Mouse (Mus musculus): Measurements from ENCODE around the gene Lrrtm4. TPM values are rescaled to one million over a fixed set of nuclear protein-coding genes. Genes with fewer than 3 reads are reported as not detected.

Lrrtm4 gene
- total RNA-seq, 1 experiment: not detected

DNA sequence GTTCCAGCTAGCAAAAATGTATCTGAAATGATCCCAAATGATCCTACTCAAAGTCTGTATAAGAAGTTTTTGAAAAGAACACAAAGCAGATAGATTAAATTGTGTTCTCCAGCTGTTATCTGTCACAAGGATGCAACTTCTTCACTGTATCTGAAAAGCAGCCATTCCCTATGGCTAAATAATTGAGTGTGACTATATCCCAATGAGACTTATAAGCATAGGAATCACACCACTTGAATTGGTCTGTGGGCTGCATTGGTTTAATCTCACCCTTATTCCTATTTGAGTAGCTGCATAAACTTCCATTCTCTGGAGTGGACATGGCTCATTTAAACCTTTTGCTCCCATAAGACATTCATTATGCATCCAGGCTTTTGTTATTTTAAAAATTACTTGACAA lies 245.9 kb downstream of the Lrrtm4 start:
- in situ Hi-C loops (cut with MboI; ENCODE audit: low sequenced_read_pairs in 2 of 2, unreplicated experiment in 2 of 2): no loop called here
- Histone ChIP-seq H3K27ac (ENCODE audit: insufficient read depth, low read depth, low read length, poor library complexity, severe bottlenecking) (no peak overlapping the region), H3K36me3 (ENCODE audit: control insufficient read depth, insufficient read depth, low read length, poor library complexity, severe bottlenecking) (no peaks in the 10 kb centered on the region), H3K9ac (ENCODE audit: insufficient read depth, low read depth, low read length, poor library complexity, severe bottlenecking) (no peak overlapping the region), H3K4me1 (ENCODE audit: control insufficient read depth in 2 of 2, insufficient read depth in 2 of 2, low read length in 2 of 2, poor library complexity in 1 of 2) (no peaks in the 10 kb centered on the region), H3K9me3 (ENCODE audit: control insufficient read depth, insufficient read depth, low read depth, low read length) (no peaks in the 10 kb centered on the region), H3K4me3 (ENCODE audit: insufficient read depth in 1 of 2, low read depth in 1 of 2, low read length in 2 of 2, poor library complexity in 1 of 2, severe bottlenecking in 1 of 2) (no peak overlapping the region)
- DNase-seq (ENCODE audit: low read depth, low spot score): no peak
- TF ChIP-seq ZC3H11A (IDR thresholded peaks at IDR 0.05; ENCODE audit: borderline replicate concordance, low read depth, low read length) (no peak), CHD2 (IDR thresholded peaks at IDR 0.05; ENCODE audit: low read depth, low read length) (no peak), ZNF384 (IDR thresholded peaks at IDR 0.05; ENCODE audit: low read depth, low read length) (no peak), HCFC1 (IDR thresholded peaks at IDR 0.05; ENCODE audit: borderline replicate concordance, insufficient read depth, low read length) (no peak), MAFK (IDR thresholded peaks at IDR 0.05; ENCODE audit: insufficient read depth, low read depth, low read length) (no peak)

- H3K36me3 ChIP-seq (ENCODE audit: control insufficient read depth, insufficient read depth, low read length, poor library complexity, severe bottlenecking): no peaks in the 10 kb centered on the region
- H3K9ac ChIP-seq (ENCODE audit: insufficient read depth, low read depth, low read length, poor library complexity, severe bottlenecking): no peak overlapping the region
- in situ Hi-C loops (cut with MboI; ENCODE audit: low sequenced_read_pairs in 2 of 2, unreplicated experiment in 2 of 2): no loop called here
- DNase-seq (ENCODE audit: low read depth, low spot score): no peak
- H3K27ac ChIP-seq (ENCODE audit: insufficient read depth, low read depth, low read length, poor library complexity, severe bottlenecking): no peak overlapping the region
- no peaks in the 10 kb centered on the region for H3K4me1 ChIP-seq (ENCODE audit: control insufficient read depth in 2 of 2, insufficient read depth in 2 of 2, low read length in 2 of 2, poor library complexity in 1 of 2)
- H3K9me3 ChIP-seq (ENCODE audit: control insufficient read depth, insufficient read depth, low read depth, low read length): no peaks in the 10 kb centered on the region
- no peak for TF ChIP-seq ZC3H11A (IDR thresholded peaks at IDR 0.05; ENCODE audit: borderline replicate concordance, low read depth, low read length)
- TF ChIP-seq MAFK (IDR thresholded peaks at IDR 0.05; ENCODE audit: insufficient read depth, low read depth, low read length): no peak
- no peak for TF ChIP-seq CHD2 (IDR thresholded peaks at IDR 0.05; ENCODE audit: low read depth, low read length)
- TF ChIP-seq HCFC1 (IDR thresholded peaks at IDR 0.05; ENCODE audit: borderline replicate concordance, insufficient read depth, low read length): no peak
- no peak for TF ChIP-seq ZNF384 (IDR thresholded peaks at IDR 0.05; ENCODE audit: low read depth, low read length)
- H3K4me3 ChIP-seq (ENCODE audit: insufficient read depth in 1 of 2, low read depth in 1 of 2, low read length in 2 of 2, poor library complexity in 1 of 2, severe bottlenecking in 1 of 2): no peak overlapping the region
These were observed 247.1 kb downstream of the Lrrtm4 start for GRCm38 (mm10) chr6:80265746-80266145.

GRCm38 (mm10) chr6:80286968-80287367 lies 268.3 kb downstream of the Lrrtm4 start:
- in situ Hi-C loops (cut with MboI; ENCODE audit: low sequenced_read_pairs in 2 of 2, unreplicated experiment in 2 of 2): no loop called here
- Histone ChIP-seq H3K36me3 (ENCODE audit: control insufficient read depth, insufficient read depth, low read length, poor library complexity, severe bottlenecking) (no peaks in the 10 kb centered on the region), H3K9me3 (ENCODE audit: control insufficient read depth, insufficient read depth, low read depth, low read length) (no peaks in the 10 kb centered on the region), H3K4me3 (ENCODE audit: insufficient read depth in 1 of 2, low read depth in 1 of 2, low read length in 2 of 2, poor library complexity in 1 of 2, severe bottlenecking in 1 of 2) (no peak overlapping the region), H3K27ac (ENCODE audit: insufficient read depth, low read depth, low read length, poor library complexity, severe bottlenecking) (no peak overlapping the region), H3K9ac (ENCODE audit: insufficient read depth, low read depth, low read length, poor library complexity, severe bottlenecking) (no peak overlapping the region), H3K4me1 (ENCODE audit: control insufficient read depth in 2 of 2, insufficient read depth in 2 of 2, low read length in 2 of 2, poor library complexity in 1 of 2) (no peaks in the 10 kb centered on the region)
- DNase-seq (ENCODE audit: low read depth, low spot score): no peak
- TF ChIP-seq MAFK (IDR thresholded peaks at IDR 0.05; ENCODE audit: insufficient read depth, low read depth, low read length) (no peak), ZNF384 (IDR thresholded peaks at IDR 0.05; ENCODE audit: low read depth, low read length) (no peak), ZC3H11A (IDR thresholded peaks at IDR 0.05; ENCODE audit: borderline replicate concordance, low read depth, low read length) (no peak), CHD2 (IDR thresholded peaks at IDR 0.05; ENCODE audit: low read depth, low read length) (no peak), HCFC1 (IDR thresholded peaks at IDR 0.05; ENCODE audit: borderline replicate concordance, insufficient read depth, low read length) (no peak)

DNA sequence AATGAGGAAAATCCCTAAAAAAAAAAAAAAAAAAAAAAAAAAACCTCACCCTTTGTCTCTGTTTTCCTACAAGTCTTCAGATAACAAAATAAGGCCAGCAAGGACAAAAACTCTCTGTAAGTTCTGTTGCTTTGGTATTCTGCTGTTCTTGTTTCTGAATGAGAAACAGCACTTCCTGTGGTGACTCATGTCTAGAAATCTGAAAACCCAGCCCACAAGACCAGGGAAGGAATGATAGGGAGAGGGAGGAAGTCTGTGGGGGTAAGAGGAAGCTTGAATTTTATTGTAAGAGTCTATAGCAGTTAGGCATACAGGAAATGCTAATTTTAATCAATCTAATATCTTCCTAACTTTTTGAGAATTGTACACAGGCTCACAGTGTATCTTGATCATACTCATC lies 283.2 kb downstream of the Lrrtm4 start:
- in situ Hi-C loops (cut with MboI; ENCODE audit: low sequenced_read_pairs in 2 of 2, unreplicated experiment in 2 of 2): no loop called here
- TF ChIP-seq HCFC1 (IDR thresholded peaks at IDR 0.05; ENCODE audit: borderline replicate concordance, insufficient read depth, low read length) (no peak), ZNF384 (IDR thresholded peaks at IDR 0.05; ENCODE audit: low read depth, low read length) (no peak), MAFK (IDR thresholded peaks at IDR 0.05; ENCODE audit: insufficient read depth, low read depth, low read length) (no peak), ZC3H11A (IDR thresholded peaks at IDR 0.05; ENCODE audit: borderline replicate concordance, low read depth, low read length) (no peak), CHD2 (IDR thresholded peaks at IDR 0.05; ENCODE audit: low read depth, low read length) (no peak)
- no peak overlapping the region for H3K27ac ChIP-seq (ENCODE audit: insufficient read depth, low read depth, low read length, poor library complexity, severe bottlenecking)
- no peaks in the 10 kb centered on the region for H3K9me3 ChIP-seq (ENCODE audit: control insufficient read depth, insufficient read depth, low read depth, low read length)
- no peaks in the 10 kb centered on the region for H3K4me1 ChIP-seq (ENCODE audit: control insufficient read depth in 2 of 2, insufficient read depth in 2 of 2, low read length in 2 of 2, poor library complexity in 1 of 2)
- no peaks in the 10 kb centered on the region for H3K36me3 ChIP-seq (ENCODE audit: control insufficient read depth, insufficient read depth, low read length, poor library complexity, severe bottlenecking)
- no peak overlapping the region for H3K4me3 ChIP-seq (ENCODE audit: insufficient read depth in 1 of 2, low read depth in 1 of 2, low read length in 2 of 2, poor library complexity in 1 of 2, severe bottlenecking in 1 of 2)
- DNase-seq (ENCODE audit: low read depth, low spot score): no peak
- H3K9ac ChIP-seq (ENCODE audit: insufficient read depth, low read depth, low read length, poor library complexity, severe bottlenecking): no peak overlapping the region

DNA sequence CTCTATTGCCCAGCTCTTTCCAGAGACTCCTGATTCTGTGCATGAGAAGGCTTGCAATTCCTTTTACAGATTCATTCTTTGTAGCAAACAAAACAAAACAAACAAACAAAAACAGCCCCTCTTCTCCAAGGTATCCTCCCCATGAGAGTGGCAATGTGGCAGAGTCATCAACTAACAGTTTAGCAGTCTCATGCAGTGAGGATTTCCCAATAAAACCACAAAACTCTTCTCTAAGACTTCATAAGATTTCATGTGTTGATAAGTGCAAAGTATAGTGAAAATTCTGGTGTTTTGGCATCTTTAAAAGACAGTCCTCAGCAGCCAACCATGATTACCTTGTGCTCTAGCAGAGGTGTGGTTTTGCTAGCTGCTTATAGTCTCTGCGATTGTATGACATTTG lies 284.9 kb downstream of the Lrrtm4 start:
- in situ Hi-C loops (cut with MboI; ENCODE audit: low sequenced_read_pairs in 2 of 2, unreplicated experiment in 2 of 2): no loop called here
- H3K27ac ChIP-seq (ENCODE audit: insufficient read depth, low read depth, low read length, poor library complexity, severe bottlenecking): no peak overlapping the region
- no peak overlapping the region for H3K9ac ChIP-seq (ENCODE audit: insufficient read depth, low read depth, low read length, poor library complexity, severe bottlenecking)
- TF ChIP-seq MAFK (IDR thresholded peaks at IDR 0.05; ENCODE audit: insufficient read depth, low read depth, low read length): no peak
- TF ChIP-seq CHD2 (IDR thresholded peaks at IDR 0.05; ENCODE audit: low read depth, low read length): no peak
- no peak for TF ChIP-seq ZC3H11A (IDR thresholded peaks at IDR 0.05; ENCODE audit: borderline replicate concordance, low read depth, low read length)
- no peak for TF ChIP-seq HCFC1 (IDR thresholded peaks at IDR 0.05; ENCODE audit: borderline replicate concordance, insufficient read depth, low read length)
- no peak for TF ChIP-seq ZNF384 (IDR thresholded peaks at IDR 0.05; ENCODE audit: low read depth, low read length)
- H3K4me1 ChIP-seq (ENCODE audit: control insufficient read depth in 2 of 2, insufficient read depth in 2 of 2, low read length in 2 of 2, poor library complexity in 1 of 2): no peaks in the 10 kb centered on the region
- no peaks in the 10 kb centered on the region for H3K36me3 ChIP-seq (ENCODE audit: control insufficient read depth, insufficient read depth, low read length, poor library complexity, severe bottlenecking)
- no peaks in the 10 kb centered on the region for H3K9me3 ChIP-seq (ENCODE audit: control insufficient read depth, insufficient read depth, low read depth, low read length)
- no peak for DNase-seq (ENCODE audit: low read depth, low spot score)
- no peak overlapping the region for H3K4me3 ChIP-seq (ENCODE audit: insufficient read depth in 1 of 2, low read depth in 1 of 2, low read length in 2 of 2, poor library complexity in 1 of 2, severe bottlenecking in 1 of 2)

Data from ES-E14 (cell line).